Mouse (Mus musculus): ENCODE data around the gene Ttc25. TPM values are rescaled to one million over a fixed set of nuclear protein-coding genes. Genes with fewer than 3 reads are reported as not detected.
"Not testable (repeated sequence)": the region's sequence is repeated elsewhere in the genome, so short reads cannot be mapped to it uniquely, and the experiment has no call there.

The Ttc25 gene
- polyA plus RNA-seq, 1 experiment from 2014 or later: 1.6 TPM

- Histone ChIP-seq H3K9me3 (replicated peaks) (no peaks in the 10 kb centered on the region), H3K4me3 (no peak overlapping the region), H3K4me2 (no peak overlapping the region), H3K27ac (peak overlapping the region; percentile 40; the same call in 1 of the 2 replicates), H3K9ac (no peak overlapping the region), H3K27me3 (no peaks in the 10 kb centered on the region), H3K36me3 (ENCODE audit: poor library complexity, severe bottlenecking) (peaks cover 100% of the 10 kb centered on the region), H3K4me1 (peaks cover 8% of the 10 kb centered on the region)
- WGBS: 62% methylated on average over 5 of the region's 5 CpGs
- ATAC-seq: 0 out of 2 replicates have a peak, but pooled peaks have one; percentile 55
Observed at GRCm38 (mm10) chr11:100518188-100518591, 27.2 kb upstream of the Ttc25 start.

- H3K4me3 ChIP-seq: no peak overlapping the region
- H3K27ac ChIP-seq: no peak overlapping the region
- ATAC-seq: no peak
- H3K27me3 ChIP-seq: no peaks in the 10 kb centered on the region
- H3K9ac ChIP-seq: no peak overlapping the region
- H3K4me1 ChIP-seq: peaks cover 9% of the 10 kb centered on the region
- no peaks in the 10 kb centered on the region for H3K9me3 ChIP-seq (replicated peaks)
- peaks cover 97% of the 10 kb centered on the region for H3K36me3 ChIP-seq (ENCODE audit: poor library complexity, severe bottlenecking)
- no peak overlapping the region for H3K4me2 ChIP-seq
- WGBS: 90% methylated on average over 7 of the region's 7 CpGs
Observed at GRCm38 (mm10) chr11:100519188-100519587, 26.2 kb upstream of the Ttc25 start.

- peaks cover 26% of the 10 kb centered on the region for H3K4me1 ChIP-seq
- WGBS: 87% methylated on average over 15 of the region's 15 CpGs
- ATAC-seq: no peak
Observed at GRCm38 (mm10) chr11:100520838-100521237, 24.6 kb upstream of the Ttc25 start.

GRCm38 (mm10) chr11:100524358-100524757 lies 21.0 kb upstream of the Ttc25 start:
- WGBS: 91% methylated on average over 5 of the region's 5 CpGs
- Histone ChIP-seq H3K9me3 (replicated peaks) (no peaks in the 10 kb centered on the region), H3K9ac (0 out of 2 replicates have a peak overlapping the region, but pooled peaks have one; percentile 88), H3K27ac (no peak overlapping the region), H3K36me3 (ENCODE audit: poor library complexity, severe bottlenecking) (peaks cover 49% of the 10 kb centered on the region), H3K4me3 (no peak overlapping the region), H3K4me2 (peak overlapping the region; percentile 84; the same call in 1 of the 2 replicates), H3K27me3 (no peaks in the 10 kb centered on the region), H3K4me1 (peaks cover 32% of the 10 kb centered on the region)
- ATAC-seq: no peak

More at GRCm38 (mm10) chr11:100520838-100521237, 24.6 kb upstream of the Ttc25 start:
- Histone ChIP-seq H3K9ac (no peak overlapping the region), H3K4me3 (no peak overlapping the region), H3K9me3 (replicated peaks) (no peaks in the 10 kb centered on the region), H3K36me3 (ENCODE audit: poor library complexity, severe bottlenecking) (peaks cover 84% of the 10 kb centered on the region), H3K27me3 (no peaks in the 10 kb centered on the region), H3K4me2 (no peak overlapping the region), H3K27ac (no peak overlapping the region)

DNA sequence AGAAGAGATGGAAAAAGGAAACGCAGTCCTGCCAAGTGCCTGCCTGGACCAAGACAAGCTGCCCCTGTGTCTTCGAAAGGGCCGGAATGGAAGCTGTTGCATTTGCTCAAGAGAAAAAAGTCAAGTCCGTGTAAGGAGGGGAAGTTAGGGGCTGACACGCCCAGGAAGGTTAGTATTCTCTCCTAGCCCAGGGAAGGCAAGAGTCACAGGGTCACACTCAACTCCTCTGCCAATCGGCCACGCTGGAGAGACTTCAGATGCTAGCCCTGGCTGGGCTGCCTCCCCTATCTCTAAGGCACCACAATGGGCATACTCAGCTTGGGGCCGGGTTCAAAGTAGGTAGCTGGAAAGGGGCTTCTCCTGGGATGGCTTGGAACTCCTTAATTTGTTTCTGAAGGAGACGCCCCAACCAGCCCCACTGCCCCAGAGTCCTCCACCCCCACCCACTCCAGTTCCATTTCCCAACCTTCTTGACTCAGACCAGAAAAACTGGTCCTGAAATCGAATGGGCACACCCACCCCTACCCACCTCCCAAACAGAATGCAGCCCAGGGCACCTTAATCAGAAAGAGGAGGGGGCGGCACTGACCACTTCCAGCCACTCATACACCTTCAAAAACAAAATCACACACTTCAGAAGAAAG lies 20.3 kb upstream of the Ttc25 start:
- H3K36me3 ChIP-seq (ENCODE audit: poor library complexity, severe bottlenecking): peaks cover 42% of the 10 kb centered on the region
- H3K27ac ChIP-seq: no peak overlapping the region
- H3K9me3 ChIP-seq (replicated peaks): no peaks in the 10 kb centered on the region
- H3K9ac ChIP-seq: peak overlapping the region; percentile 88
- H3K4me2 ChIP-seq: peak overlapping the region; percentile 84
- H3K27me3 ChIP-seq: no peaks in the 10 kb centered on the region
- peaks cover 32% of the 10 kb centered on the region for H3K4me1 ChIP-seq
- peak overlapping the region; percentile 91 for H3K4me3 ChIP-seq
- 53% methylated on average over 11 of the region's 11 CpGs for WGBS
- ATAC-seq: no peak

- Histone ChIP-seq H3K36me3 (ENCODE audit: poor library complexity, severe bottlenecking) (peaks cover 30% of the 10 kb centered on the region), H3K9me3 (replicated peaks) (no peaks in the 10 kb centered on the region), H3K4me3 (peak overlapping the region; percentile 91), H3K9ac (peak overlapping the region; percentile 88), H3K27me3 (no peaks in the 10 kb centered on the region), H3K4me2 (peak overlapping the region; percentile 84), H3K4me1 (peaks cover 32% of the 10 kb centered on the region), H3K27ac (peak overlapping the region; percentile 93; the same call in 1 of the 2 replicates)
- 4% methylated on average over 15 of the region's 15 CpGs for WGBS
- ATAC-seq: no peak
Observed at GRCm38 (mm10) chr11:100526052-100526816, 19.2 kb upstream of the Ttc25 start.

GRCm38 (mm10) chr11:100527066-100527457 lies 18.3 kb upstream of the Ttc25 start:
- peaks cover 22% of the 10 kb centered on the region for H3K36me3 ChIP-seq (ENCODE audit: poor library complexity, severe bottlenecking)
- H3K27me3 ChIP-seq: no peaks in the 10 kb centered on the region
- peaks cover 32% of the 10 kb centered on the region for H3K4me1 ChIP-seq
- WGBS: under 1% methylated on average over 26 of the region's 26 CpGs
- ATAC-seq: peak; percentile 53
- H3K27ac ChIP-seq: peak overlapping the region; percentile 93
- peak overlapping the region; percentile 88 for H3K9ac ChIP-seq
- H3K4me3 ChIP-seq: peak overlapping the region; percentile 91
- peak overlapping the region; percentile 84 for H3K4me2 ChIP-seq
- no peaks in the 10 kb centered on the region for H3K9me3 ChIP-seq (replicated peaks)

- peak within 1 kb of the TSS; percentile 93 for H3K27ac ChIP-seq
- peaks cover 16% of the 10 kb centered on the region for H3K36me3 ChIP-seq (ENCODE audit: poor library complexity, severe bottlenecking)
- ATAC-seq: peak; percentile 99
- H3K9me3 ChIP-seq (replicated peaks): no peaks in the 10 kb centered on the region
- H3K4me2 ChIP-seq: peak within 1 kb of the TSS; percentile 84
- H3K4me3 ChIP-seq: peak within 1 kb of the TSS; percentile 91
- H3K27me3 ChIP-seq: no peaks in the 10 kb centered on the region
- under 1% methylated on average over 50 of the region's 54 CpGs for WGBS
- H3K9ac ChIP-seq: peak within 1 kb of the TSS; percentile 88
- peaks cover 32% of the 10 kb centered on the region for H3K4me1 ChIP-seq
Observed at GRCm38 (mm10) chr11:100527458-100528374, 17.7 kb upstream of the Ttc25 start, which contains the start of gene Acly. Gene Acly, minus strand, starts transcription at chr11:100528000.

GRCm38 (mm10) chr11:100528375-100529165 lies 16.8 kb upstream of the Ttc25 start:
- WGBS: 22% methylated on average over 19 of the region's 19 CpGs
- H3K27ac ChIP-seq: peak overlapping the region; percentile 74
- ATAC-seq: no peak

DNA sequence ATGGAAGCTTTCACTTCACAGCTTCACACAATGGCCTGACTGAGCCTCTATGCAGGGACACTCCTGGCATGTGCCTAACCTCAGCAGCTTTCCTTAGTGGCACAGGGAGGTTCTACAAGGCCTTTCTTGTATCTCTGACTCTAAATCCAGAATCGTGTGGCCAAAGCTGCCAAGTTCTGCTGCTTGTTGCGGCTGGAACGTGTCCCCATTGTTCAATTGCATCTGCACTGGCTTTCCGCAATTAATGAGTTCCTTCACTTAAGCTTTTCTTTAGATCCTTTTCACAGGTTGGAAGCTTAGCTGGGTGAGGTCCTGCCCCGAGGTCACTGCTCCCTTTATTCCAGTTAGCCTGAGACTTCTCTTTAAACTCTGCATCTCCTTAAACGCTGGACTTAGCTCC lies 11.5 kb upstream of the Ttc25 start:
- 5% methylated on average over 6 of the region's 6 CpGs for WGBS
- no peak for ATAC-seq

More at GRCm38 (mm10) chr11:100528375-100529165, 16.8 kb upstream of the Ttc25 start:
- H3K4me1 ChIP-seq: peaks cover 32% of the 10 kb centered on the region
- peak overlapping the region; percentile 84 for H3K4me2 ChIP-seq
- H3K36me3 ChIP-seq (ENCODE audit: poor library complexity, severe bottlenecking): peaks cover 7% of the 10 kb centered on the region
- peak overlapping the region; percentile 88 for H3K9ac ChIP-seq
- no peaks in the 10 kb centered on the region for H3K9me3 ChIP-seq (replicated peaks)
- H3K27me3 ChIP-seq: no peaks in the 10 kb centered on the region
- peak overlapping the region; percentile 91 for H3K4me3 ChIP-seq

DNA sequence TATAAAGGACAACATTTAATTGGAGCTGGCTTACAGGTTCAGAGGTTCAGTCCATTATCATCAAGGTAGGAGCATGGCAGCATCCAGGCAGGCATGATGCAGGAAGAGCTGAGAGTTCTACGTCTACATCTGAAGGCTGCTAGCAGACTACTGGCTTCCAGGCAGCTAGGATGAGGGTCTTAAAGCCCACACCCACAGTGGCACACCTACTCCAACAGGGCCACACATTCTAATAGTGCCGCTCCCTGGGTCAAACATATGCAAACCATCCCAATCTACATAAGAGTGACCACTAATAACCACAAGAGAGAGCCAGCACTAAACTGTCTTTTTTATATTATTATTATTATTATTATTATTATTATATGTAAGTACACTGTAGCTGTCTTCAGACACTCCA lies 11.0 kb upstream of the Ttc25 start:
- not testable (repeated sequence) for H3K27ac ChIP-seq; H3K4me3 ChIP-seq; H3K9ac ChIP-seq; H3K4me2 ChIP-seq; ATAC-seq; H3K4me1 ChIP-seq; H3K9me3 ChIP-seq (replicated peaks); H3K27me3 ChIP-seq; H3K36me3 ChIP-seq (ENCODE audit: poor library complexity, severe bottlenecking)
- 77% methylated on average over 2 of the region's 2 CpGs for WGBS

More for the DNA sequence above, 11.5 kb upstream of the Ttc25 start:
- Histone ChIP-seq H3K36me3 (ENCODE audit: poor library complexity, severe bottlenecking) (no peaks in the 10 kb centered on the region), H3K9me3 (replicated peaks) (no peaks in the 10 kb centered on the region), H3K9ac (no peak overlapping the region), H3K4me3 (no peak overlapping the region), H3K4me2 (no peak overlapping the region), H3K4me1 (no peaks in the 10 kb centered on the region), H3K27me3 (0 out of 2 replicates have a peak, but pooled peaks cover 3% of the 10 kb centered on the region), H3K27ac (no peak overlapping the region)
